Mouse (Mus musculus) embryo, embryonic 10.5 days (tissue): ENCODE results near the gene Alg12.
A peak's percentile ranks its signal among the peaks of the same experiment; 100 is the strongest.
"Not testable (repeated sequence)": the region's sequence is repeated elsewhere in the genome, so short reads cannot be mapped to it uniquely, and the experiment has no call there.

Experiments used
- DNase-seq: peaks from one replicate; pipeline ENCODE4 v3.0.0-alpha.2; 2015; ENCODE audit warnings: low spot score

The Alg12 gene

DNA sequence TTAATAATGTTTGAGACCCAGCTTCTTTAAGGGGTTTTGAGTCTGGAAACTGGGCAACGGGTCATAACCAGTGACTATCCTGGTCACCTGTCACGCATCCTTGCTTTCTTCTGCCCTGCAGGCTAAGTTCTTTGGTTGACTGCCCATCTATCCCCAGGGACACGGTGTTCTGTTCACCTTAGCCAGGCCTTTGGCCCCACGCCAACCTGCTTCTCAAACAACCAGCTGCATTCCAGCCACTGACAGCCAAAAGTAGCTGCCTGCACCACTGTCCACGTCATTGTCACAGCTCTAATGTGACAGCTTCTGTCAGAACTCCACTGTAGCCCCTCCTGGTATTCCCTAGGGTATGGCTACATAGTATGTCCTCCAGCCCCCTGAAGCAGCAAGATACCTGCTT, 12.4 kb upstream of the Alg12 start:
- no peak for DNase-seq

DNA sequence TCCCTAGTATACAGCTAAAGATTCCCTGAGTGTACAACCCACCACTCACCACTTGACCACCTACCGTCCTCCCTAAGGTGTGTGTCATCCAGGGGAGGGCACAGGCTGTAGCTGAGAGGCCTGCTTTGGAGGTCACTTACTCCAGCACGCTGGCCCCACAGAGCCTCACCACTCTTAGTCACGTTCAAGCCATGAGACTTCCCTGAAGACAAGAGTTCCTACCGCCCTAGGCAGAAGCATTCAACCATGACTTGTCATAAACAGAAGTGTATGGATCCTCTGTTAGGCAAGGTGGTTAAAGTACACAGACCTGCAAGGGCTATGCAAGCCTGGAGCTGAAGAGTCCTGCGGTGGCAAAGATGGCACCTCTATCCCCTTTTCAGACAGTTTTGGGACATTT, 11.6 kb upstream of the Alg12 start:
- no peak for DNase-seq

DNA sequence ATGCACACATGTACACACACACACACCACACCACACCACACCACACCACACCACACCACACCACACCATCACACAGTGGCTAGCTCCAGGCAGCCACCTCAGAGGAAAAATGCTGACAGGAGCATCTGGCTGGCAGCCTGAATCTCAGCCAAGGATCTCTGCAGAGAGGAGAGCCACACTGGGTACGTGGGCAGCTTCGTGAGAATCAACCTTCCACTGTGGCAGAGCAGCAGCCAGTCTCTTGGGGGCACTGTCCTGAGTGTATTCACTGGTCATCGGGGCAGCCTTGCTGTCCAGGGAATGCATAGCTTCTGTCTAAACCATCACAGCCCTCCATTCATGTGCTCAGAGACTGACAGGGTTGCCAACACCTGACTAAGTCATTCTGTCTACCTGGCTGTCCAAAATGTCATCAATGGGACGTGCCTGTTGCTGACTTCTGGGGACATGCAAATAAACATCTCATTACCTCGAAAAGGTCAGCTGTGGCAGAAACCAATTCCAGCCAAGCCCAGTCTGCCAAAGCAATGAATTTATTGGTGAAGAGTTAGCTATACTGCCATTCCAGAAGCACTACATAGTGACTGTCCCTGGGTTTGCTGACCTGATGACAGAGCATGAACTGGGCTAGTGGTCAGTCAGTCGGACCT, 10.8 kb upstream of the Alg12 start:
- DNase-seq, result no peak

DNA sequence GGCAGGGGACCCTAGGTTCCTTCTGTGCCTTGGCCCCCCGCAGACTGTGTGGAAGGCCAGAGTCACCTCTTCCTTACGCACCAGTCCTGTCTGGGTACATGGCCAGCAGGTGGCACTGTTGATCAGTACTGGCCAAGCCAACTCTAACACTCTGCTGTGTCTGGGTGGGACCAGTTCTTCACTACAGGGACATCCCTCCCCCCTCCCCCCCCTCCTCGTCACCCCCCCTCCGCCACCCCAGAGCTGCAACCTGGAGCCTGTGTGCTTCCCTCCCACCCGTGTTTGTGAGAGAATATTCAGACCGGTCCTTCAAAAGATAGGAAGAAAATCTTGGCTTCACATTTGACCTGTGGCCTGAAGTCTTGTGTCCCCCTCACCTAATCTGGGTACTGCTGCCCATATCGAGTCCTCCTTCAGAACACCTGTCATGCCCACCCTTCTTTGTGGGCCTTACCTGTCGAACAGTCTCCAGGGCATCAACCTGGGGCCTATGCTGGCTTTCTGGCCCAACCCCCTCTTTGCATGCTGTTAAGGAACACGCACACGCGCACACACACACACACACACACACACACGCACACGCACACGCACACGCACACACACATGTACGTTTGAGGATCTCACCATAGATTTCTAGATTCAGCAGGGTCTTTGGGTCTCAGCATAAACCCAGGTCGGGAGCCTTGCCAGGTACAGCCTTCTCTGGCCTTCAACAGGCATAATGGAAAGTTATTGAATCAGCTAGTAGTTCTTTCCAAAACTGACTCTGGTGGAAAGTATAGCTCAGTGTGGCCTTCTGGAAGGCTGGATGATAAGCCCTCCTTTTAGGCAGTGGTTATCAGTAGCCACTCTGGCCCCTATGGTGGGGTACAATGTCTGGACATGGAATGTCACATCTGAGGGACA, 9.9 kb upstream of the Alg12 start:
- DNase-seq, result peak; percentile 91

- DNase-seq, result peak; percentile 73
Observed at GRCm38 (mm10) chr15:88827991-88828799, 9.1 kb upstream of the Alg12 start.

- DNase-seq, result no peak
Observed at GRCm38 (mm10) chr15:88827466-88827865, 8.3 kb upstream of the Alg12 start.

GRCm38 (mm10) chr15:88823376-88823775, 4.3 kb upstream of the Alg12 start:
- no peak for DNase-seq

- no peak for DNase-seq
Observed at GRCm38 (mm10) chr15:88822513-88822912, 3.4 kb upstream of the Alg12 start.

GRCm38 (mm10) chr15:88821403-88821802, 2.3 kb upstream of the Alg12 start:
- DNase-seq, result no peak

- DNase-seq, result peak; percentile 10
Observed at GRCm38 (mm10) chr15:88819906-88820303, 787 bp upstream of the Alg12 start.

- DNase-seq, result no peak
Observed at GRCm38 (mm10) chr15:88815196-88815700, 3.9 kb downstream of the Alg12 start.

DNA sequence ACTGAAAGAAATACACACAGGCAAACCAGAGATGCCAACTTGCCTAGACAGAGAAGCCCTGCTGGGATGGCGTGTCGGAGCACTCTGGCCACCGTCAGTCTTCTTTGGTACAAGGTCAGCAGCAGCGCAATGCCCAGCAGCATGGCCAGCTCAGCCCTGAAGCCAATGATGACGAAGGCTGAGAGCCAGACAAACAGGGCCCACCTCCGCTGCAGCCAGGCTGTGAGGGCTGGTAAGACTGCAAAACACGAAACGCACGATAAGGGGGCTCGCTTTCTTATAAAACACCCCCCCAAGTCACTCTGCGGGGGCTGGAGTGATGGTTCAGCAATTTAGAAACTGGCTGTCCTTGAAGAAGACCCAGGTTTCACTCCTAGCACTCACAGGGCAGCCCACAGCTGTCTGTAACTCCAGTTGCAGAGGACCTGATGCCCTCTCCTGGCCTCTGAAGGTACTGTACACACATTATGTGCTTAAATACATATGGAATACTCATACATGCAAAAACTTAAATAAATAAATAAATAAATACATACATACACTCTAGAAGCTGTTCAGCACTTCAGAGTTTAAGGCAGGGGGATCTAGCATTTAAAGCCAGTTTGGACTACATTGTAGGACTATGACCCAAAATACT, 4.6 kb downstream of the Alg12 start:
- DNase-seq, result peak; percentile 29

GRCm38 (mm10) chr15:88813873-88814272, 5.2 kb downstream of the Alg12 start:
- DNase-seq, result not testable (repeated sequence)

DNA sequence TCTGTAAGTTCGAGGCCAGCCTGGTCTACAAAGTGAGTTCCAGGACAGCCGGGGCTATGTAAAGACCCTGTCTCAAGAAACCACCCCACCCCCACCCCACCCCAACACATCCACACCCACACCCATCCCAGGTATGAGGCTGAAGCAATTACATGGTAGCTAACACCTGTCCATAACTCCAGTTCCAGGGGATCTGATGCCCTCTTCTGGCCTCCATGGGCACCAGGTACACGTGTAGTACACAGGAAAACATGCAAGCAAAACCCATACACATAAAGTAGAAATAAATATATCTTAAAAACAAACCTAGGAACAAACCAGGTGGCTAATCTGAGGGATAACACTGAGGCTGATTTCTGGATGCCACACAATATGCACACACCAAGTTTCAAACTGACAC, 5.9 kb downstream of the Alg12 start:
- DNase-seq, result no peak

- DNase-seq, result no peak
Observed at GRCm38 (mm10) chr15:88810369-88810768, 8.7 kb downstream of the Alg12 start.

DNA sequence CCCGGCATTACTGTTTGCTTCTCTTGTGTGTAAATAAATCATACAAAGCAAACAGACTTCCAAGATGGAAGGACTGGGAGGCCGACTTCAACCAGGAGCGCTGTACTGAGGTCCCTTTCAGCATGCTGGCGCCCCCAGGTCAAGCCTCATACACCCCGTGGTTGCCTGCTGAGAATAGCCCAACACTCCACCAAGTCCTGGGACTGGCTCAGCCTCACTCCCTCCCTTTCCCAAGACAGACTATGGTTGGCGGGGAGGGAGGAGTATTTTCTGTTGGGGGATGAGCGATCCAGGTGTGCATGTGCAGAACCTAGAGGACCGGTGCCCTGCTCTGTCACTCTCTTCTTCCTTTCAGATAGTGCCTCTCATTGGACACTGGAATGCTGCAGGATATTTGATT, 11.0 kb downstream of the Alg12 start:
- DNase-seq, result no peak

DNA sequence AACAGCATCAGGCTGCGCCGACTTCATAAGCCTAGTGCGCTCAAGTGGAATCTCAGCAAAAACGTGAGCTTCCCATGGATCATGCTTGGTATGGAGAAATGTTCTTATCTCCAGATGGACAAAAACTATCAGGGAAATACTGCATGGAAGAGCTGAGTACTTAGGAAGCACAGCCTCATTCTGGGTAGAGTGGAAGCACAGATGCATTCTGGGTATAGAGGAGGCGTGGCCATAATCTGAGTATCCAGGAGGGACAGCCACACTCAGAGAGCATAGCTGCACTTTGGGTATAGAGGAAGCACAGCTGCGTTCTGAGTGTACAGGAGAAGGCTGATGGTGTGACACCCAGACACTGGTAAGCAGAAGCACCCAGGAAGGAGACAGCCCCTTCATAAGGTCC, 16.8 kb downstream of the Alg12 start:
- DNase-seq, result no peak

GRCm38 (mm10) chr15:88801903-88802302, 17.2 kb downstream of the Alg12 start:
- DNase-seq, result no peak

DNA sequence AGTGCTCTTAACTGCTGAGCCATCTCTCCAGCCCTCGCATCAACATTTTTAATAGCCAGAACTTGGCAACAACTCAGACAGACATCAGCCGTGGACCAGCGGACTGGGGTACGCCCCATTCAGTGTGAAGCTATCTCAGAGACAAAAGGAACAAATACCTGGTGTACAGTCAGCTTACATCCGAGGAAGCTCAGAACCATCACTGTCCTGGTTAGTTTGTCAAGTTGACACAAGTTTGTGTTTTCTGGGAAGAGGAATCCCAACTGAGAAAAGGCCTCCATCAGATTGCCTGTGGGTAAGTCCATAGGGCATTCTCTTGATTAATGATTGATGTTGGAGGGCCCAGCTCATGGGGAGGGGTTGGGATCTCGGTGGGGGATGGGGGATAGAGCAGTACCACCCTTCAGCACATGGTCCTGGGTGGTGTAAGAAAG, 18.2 kb downstream of the Alg12 start:
- no peak for DNase-seq

- DNase-seq, result no peak
Observed at GRCm38 (mm10) chr15:88799950-88800371, 19.2 kb downstream of the Alg12 start.

GRCm38 (mm10) chr15:88794729-88795128, 24.4 kb downstream of the Alg12 start:
- DNase-seq, result not testable (repeated sequence)
